Mouse (Mus musculus): ENCODE measurements at regions not wholly inside any gene's neighbourhood (a gene's known extent, or its start where the extent isn't known, plus 50 kb on each side); places are given as distances from the start of the nearest gene placed in this dataset.
A peak's percentile ranks its signal among the peaks of the same experiment; 100 is the strongest.

- H3K27me3 ChIP-seq, result no peaks in the 10 kb centered on the region
- CTCF ChIA-PET, result no interaction called here
- no peak for ATAC-seq
- no peak for DNase-seq (ENCODE audit: low read depth, low spot score)
- no peak for TF ChIP-seq CTCF (IDR thresholded peaks at IDR 0.05)
- POLR2A ChIA-PET, result no interaction called here
- in situ Hi-C loops (cut with MboI; ENCODE audit: low pct_unique_long_range_greater_than_20kb), result no loop called here
Observed at GRCm38 (mm10) chr9:12341453-12341852, 904.2 kb downstream of the Jrkl start.

GRCm38 (mm10) chr9:12313517-12314075 is 932.0 kb downstream of the Jrkl start:
- ChIA-PET CTCF (interaction anchor here (1.0 kb wide), 1 partner anchor 22 kb away, joined by 3 read pairs; no protein-coding TSS in a partner anchor), POLR2A (no interaction called here)
- no peak for TF ChIP-seq CTCF (IDR thresholded peaks at IDR 0.05)
- DNase-seq (ENCODE audit: low read depth, low spot score) (peak; percentile 39), ATAC-seq (peak; percentile 92)
- in situ Hi-C loops (cut with MboI; ENCODE audit: low pct_unique_long_range_greater_than_20kb), result no loop called here
- no peaks in the 10 kb centered on the region for H3K27me3 ChIP-seq

- TF ChIP-seq CTCF (IDR thresholded peaks at IDR 0.05), result no peak
- no peaks in the 10 kb centered on the region for H3K27me3 ChIP-seq
- ChIA-PET CTCF (no interaction called here), POLR2A (no interaction called here)
- ATAC-seq, result no peak
- DNase-seq (ENCODE audit: low read depth, low spot score), result no peak
- in situ Hi-C loops (cut with MboI; ENCODE audit: low pct_unique_long_range_greater_than_20kb), result no loop called here
Observed at GRCm38 (mm10) chr9:12313027-12313426, 932.6 kb downstream of the Jrkl start.

All from Patski (cell line).